Mouse (Mus musculus) liver, adult 2 months (tissue): ENCODE measurements around the gene H3f3a.

Experiments used
- CTCF ChIP-seq: fragments of 200-500 bp; IDR thresholded peaks from 2 replicates; pipeline ENCODE4 v1.5.1; 2011; ENCODE audit warnings: low read depth, low read length, control low read depth
- POLR2A ChIP-seq: fragments of 200-500 bp; IDR thresholded peaks from 2 replicates; pipeline ENCODE4 v1.6.1; 2011; ENCODE audit warnings: low read length, control low read depth; ENCODE audit not compliant: insufficient read depth; ENCODE audit errors: extremely low read depth

DNA sequence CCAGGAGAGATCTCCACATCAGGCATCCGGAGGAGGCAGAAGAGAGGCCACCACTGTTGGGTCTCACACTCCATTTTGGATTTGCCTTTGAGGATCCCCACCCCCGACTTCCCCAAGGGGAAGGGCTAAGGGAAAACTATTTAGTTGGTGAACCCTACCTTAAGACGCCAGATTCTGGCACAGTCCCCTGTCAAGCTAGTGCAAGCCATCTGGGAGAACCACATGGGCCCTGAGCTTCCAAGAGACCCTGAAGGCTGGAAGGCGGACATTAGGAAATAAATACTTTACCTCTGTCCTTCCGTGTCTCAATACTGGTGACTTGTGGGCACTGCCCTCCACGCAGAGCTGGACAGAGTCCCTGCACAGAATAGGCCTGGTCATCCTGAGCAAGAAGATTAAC is 37.2 kb downstream of the H3f3a start:
- TF ChIP-seq POLR2A (no peak), CTCF (no peak)
